Mouse (Mus musculus) spleen, adult 2 months (tissue): ENCODE results near the gene Adra2b.

ENCODE experiments used
- CTCF ChIP-seq: fragments of 200-500 bp; IDR thresholded peaks from 2 replicates; pipeline ENCODE4 v1.5.1; 2011; ENCODE audit warnings: mild to moderate bottlenecking, inconsistent platforms; ENCODE audit not compliant: insufficient read depth, insufficient read length, insufficient replicate concordance; ENCODE audit errors: extremely low read depth
- POLR2A ChIP-seq: fragments of 200-500 bp; IDR thresholded peaks from 2 replicates; pipeline ENCODE4 v1.6.1; 2011; ENCODE audit warnings: low read depth, low read length, inconsistent platforms

DNA sequence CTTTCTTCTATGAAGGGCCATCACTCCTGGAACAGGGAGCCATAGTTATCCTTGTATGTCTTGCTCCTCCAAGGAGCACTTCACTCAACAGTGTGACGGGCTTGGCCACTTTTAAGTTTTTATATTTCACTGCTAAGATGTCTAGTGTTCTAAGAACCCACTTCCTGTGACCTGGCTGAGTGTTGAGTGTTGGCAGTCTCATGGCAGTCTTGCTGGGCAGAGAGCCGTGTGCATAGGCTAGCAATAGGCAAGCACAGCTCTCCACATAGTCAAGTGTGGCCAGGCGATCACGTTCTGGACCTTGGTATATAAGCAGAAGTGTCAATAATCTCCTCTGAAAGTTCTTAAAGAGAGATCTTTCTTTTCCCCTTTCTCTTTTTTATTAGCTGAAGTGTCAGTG lies 44.9 kb upstream of the Adra2b start:
- no peak for TF ChIP-seq CTCF
- no peak for TF ChIP-seq POLR2A
